Mouse (Mus musculus) layer of hippocampus, postnatal 25 days (tissue): ENCODE data around the gene Hist1h3a. TPM values are rescaled to one million over a fixed set of nuclear protein-coding genes. Genes with fewer than 3 reads are reported as not detected.
"Not testable (repeated sequence)": the region's sequence is repeated elsewhere in the genome, so short reads cannot be mapped to it uniquely, and the experiment has no call there.

Experiments used
- DNase-seq, 2 experiments: peaks; one replicate each; pipeline ENCODE4 v3.0.0; 2022; ENCODE audit warnings: mixed read lengths in 2 of 2, low spot score in 1 of 2; ENCODE audit errors: extremely low spot score in 1 of 2
- total RNA-seq, 2 experiments: library from RNA; stranded (reverse); gene quantifications; 2 replicates each; pipeline ENCODE4 v1.2.3; 2021

The Hist1h3a gene
- total RNA-seq, 2 experiments from 2014 or later = 30.8 to 53.8 TPM

GRCm38 (mm10) chr13:23759916-23760239 lies 2.3 kb downstream of the Hist1h3a start:
- DNase-seq = no peak

GRCm38 (mm10) chr13:23759251-23759771 lies 2.9 kb downstream of the Hist1h3a start:
- no peak for DNase-seq

GRCm38 (mm10) chr13:23757921-23758320 lies 4.3 kb downstream of the Hist1h3a start:
- no peak for DNase-seq

DNA sequence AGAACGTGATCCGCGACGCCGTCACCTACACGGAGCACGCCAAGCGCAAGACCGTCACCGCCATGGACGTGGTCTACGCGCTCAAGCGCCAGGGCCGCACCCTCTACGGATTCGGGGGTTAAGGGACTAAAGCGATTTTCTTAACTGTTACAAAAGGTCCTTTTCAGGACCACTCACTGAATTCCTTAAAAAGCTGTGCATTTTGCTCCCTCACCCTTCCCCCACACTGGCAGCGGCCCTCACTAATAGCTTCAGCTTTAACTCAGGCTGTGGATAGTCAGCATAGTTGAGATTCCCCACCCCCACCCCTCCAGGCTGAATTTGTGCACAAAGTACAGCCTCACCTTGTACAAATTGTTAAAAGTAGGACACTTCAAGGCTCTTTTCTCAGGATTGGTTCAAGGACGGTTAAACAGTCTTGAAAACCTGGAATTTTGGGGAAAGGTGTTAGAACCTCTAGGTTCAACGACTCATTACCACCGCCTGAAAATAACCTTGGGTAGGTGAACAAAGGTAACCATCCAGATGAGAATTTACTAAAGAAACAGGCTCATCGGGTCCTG lies 4.9 kb downstream of the Hist1h3a start:
- no peak for DNase-seq

GRCm38 (mm10) chr13:23756790-23757189 lies 5.4 kb downstream of the Hist1h3a start, which contains the start of gene Hist1h4b:
Gene Hist1h4b (plus strand): TSS chr13:23757013.
- DNase-seq = peak; percentile 65 to 75

DNA sequence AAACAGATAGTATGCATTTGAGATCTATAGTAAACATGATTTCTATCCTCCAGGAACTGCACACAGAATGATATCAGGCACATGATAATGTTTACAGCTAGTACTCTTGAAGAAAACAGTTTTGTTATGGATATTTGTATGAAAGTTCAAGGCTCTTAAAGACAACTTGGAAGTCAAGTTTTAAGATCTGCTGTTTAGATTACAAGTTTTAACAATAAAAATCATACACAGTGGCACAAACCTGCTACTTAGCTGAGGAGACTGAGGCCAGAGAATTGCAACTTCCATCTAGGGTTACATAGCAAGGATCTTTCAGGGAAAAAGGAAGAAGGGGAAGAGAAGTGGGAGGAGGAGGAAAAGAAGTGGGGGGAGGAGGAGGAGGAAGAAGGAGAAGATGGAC lies 7.2 kb downstream of the Hist1h3a start:
- DNase-seq = no peak

- no peak for DNase-seq
Observed at GRCm38 (mm10) chr13:23753314-23754078, 8.7 kb downstream of the Hist1h3a start.

- DNase-seq = no peak
Observed at GRCm38 (mm10) chr13:23752742-23753172, 9.4 kb downstream of the Hist1h3a start.

DNA sequence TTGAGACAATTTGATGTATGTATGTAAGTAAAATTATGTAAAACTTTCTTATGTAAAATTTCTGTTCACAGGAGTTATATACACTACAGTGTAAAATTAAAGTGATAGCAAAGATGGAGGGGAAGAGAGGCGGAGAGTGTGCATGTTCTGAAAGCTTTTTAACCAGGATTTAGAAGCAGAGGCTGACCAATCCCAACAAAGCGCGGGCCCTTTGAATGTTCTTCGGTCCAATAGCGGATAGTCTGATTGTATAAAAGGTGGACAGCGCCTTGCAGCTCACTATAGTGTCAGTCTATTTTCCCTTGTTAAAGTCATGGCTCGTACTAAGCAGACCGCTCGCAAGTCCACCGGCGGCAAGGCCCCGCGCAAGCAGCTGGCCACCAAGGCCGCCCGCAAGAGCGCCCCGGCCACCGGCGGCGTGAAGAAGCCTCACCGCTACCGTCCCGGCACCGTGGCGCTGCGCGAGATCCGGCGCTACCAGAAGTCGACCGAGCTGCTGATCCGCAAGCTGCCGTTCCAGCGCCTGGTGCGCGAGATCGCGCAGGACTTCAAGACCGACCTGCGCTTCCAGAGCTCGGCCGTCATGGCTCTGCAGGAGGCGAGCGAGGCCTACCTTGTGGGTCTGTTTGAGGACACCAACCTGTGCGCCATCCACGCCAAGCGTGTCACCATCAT lies 10.0 kb downstream of the Hist1h3a start, which contains the start of gene Hist1h3b:
Gene Hist1h3b (plus strand): TSS at position 201 of the 675 bp plus-strand sequence.
- peak; percentile 74 to 98 for DNase-seq

DNA sequence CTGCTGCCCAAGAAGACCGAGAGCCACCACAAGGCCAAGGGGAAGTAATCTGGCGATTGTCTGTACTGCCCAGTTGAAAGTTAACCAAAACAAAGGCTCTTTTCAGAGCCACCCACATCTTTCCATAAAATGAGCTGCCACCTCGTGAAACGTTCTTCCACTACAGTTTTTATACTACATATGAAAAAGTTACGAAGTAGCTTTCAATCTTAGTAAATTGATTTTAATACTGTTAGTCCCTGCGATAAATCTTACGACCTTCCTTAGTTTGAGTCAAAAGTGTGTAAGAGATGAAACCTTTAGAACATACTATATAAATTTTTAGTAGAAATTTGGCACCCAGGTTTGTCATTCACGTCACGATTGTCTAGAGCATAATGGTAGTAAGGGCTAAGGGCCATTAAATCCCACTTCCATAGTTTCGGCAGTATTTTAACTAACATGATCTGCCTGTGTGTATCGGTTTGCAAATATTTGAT lies 10.7 kb downstream of the Hist1h3a start:
- no peak for DNase-seq

DNA sequence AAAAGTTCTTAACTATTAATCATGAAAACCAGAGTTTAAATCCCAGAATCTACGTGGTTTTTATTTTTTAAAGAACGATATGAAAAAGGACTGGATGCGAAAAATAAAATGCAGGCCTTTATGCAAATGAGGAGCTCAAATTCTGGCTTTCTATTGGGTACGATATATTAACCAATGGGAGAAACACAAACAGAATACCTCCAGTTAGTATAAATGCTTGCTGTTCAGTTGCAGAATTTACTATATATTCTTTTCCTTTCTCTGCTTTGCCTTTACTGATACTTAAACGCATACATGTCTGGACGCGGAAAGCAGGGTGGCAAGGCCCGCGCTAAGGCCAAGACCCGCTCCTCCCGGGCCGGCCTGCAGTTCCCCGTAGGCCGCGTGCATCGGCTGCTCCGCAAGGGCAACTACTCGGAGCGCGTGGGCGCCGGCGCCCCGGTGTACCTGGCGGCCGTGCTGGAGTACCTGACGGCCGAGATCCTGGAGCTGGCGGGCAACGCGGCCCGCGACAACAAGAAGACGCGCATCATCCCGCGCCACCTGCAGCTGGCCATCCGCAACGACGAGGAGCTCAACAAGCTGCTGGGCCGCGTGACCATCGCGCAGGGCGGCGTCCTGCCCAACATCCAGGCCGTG lies 11.2 kb downstream of the Hist1h3a start, which contains the start of gene Hist1h2ab:
Gene Hist1h2ab (plus strand): TSS at position 288 of the 639 bp plus-strand sequence.
- not testable (repeated sequence) for DNase-seq

- no peak for DNase-seq
Observed at GRCm38 (mm10) chr13:23749563-23750121, 12.5 kb downstream of the Hist1h3a start.

DNA sequence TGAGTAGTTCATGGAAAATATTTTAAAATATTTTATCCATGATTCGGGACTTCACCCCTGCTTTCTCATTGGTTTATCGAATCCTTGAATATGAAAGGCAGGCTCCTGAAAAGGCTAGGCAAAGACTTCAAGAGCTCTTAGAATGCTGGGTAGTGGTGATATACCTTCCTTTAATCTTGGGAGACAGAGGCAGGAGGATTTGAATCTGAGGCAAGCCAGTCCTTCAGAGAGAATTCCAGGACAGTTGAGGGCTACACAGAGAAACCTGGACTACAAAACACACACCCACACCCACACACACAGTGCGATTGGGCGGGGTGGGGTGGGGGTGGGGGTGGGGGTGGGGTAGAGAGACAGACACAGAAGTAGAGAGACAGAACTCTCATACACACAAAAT lies 14.3 kb downstream of the Hist1h3a start:
- no peak for DNase-seq

DNA sequence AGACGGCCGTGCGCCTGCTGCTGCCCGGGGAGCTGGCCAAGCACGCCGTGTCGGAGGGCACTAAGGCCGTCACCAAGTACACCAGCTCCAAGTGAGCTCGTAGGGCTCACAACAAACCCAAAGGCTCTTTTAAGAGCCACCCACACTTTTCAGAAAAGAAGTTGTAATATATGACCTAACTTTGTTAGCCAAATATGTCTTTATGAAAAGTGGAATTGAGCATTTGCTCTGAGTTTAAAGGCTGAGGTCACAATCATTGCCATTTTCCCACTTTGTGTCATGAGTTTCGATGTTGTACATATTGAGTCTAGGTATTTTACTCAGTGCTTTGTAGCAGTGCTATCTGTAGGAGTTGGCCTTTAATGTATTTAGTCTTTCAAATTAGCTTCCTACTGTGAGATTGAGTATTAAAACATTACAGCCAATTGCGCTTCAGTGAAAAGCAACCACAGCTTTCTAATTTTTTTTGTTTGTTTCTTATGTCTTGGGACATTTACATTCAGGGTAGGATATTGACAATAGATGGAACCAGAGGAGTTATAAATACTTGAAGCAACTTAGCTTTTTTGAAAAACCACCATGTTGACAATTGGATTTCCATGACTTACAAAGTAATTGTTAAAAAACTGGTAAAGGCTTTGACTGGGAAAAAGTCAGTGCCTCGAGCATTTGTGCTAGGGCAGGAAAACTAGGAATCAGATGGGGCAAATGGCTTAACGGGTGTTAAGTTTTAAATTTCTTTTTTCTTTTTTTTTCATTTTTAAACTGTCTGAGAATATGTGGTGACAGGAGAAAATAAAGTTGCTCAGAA lies 14.9 kb downstream of the Hist1h3a start:
- no peak for DNase-seq

- peak; percentile 38 to 72 for DNase-seq
Observed at GRCm38 (mm10) chr13:23746201-23747080, 15.7 kb downstream of the Hist1h3a start, which contains the start of gene Hist1h2bb. Gene Hist1h2bb (plus strand): TSS chr13:23746734.

DNA sequence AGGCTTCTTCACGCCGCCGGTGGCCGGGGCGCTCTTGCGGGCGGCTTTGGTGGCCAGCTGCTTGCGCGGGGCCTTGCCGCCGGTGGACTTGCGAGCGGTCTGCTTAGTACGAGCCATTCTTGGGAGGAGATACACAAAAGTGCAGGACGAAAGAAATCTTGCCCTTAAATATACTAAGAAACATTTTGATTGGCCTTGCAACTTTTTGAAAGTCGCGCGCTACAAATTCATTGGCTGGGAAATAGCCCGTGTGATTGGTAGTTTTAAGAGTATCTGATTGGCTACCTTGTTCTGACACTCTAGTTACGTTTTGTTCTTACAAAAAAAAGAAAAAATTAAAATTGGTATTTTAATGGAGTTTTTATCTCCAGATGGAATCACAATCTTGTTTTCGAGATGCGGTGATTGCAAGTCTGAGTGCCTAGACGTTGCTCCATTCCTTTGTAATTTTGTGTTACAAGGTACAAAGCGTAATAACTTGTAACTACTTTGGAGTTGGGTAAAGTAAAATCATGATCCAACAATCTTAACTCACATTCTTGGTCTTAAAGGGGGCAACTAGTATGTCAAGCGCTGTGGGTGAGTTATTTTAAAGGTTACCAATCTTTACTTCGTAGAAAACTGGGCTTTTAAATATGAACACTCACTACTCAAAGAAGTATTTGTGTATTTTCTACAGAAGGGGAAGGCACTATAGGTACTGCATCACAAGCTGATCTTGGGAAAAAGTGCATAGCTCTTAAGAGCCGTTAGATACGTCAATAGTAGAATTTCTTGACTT lies 16.6 kb downstream of the Hist1h3a start, which contains the start of gene Hist1h3c:
Gene Hist1h3c (minus strand): TSS at position 222 of the 781 bp plus-strand sequence.
- DNase-seq = peak in 1 of 2 experiments; percentile 91
